Mouse (Mus musculus) kidney, embryonic 14.5 days (tissue): ENCODE data around the gene Snrpe. TPM values are rescaled to one million over a fixed set of nuclear protein-coding genes. Genes with fewer than 3 reads are reported as not detected.

Experiments used
- ATAC-seq: fragments of 200-750 bp; cut with Nextera tagmentation; 2 replicates; pipeline ENCODE4 v1.8.0; 2017; ENCODE audit warnings: moderate number of reproducible peaks, mild to moderate bottlenecking, moderate TSS enrichment, moderate library complexity; ENCODE audit not compliant: low FRiP score, low TSS enrichment
- H3K27ac ChIP-seq: fragments of 300-500 bp; sonication (generic); 2 replicates; pipeline ENCODE4 v1.5.1; 2014; ENCODE audit warnings: low read depth, mild to moderate bottlenecking, low read length, moderate library complexity, mixed read lengths
- H3K27me3 ChIP-seq: fragments of 300-500 bp; sonication (generic); 2 replicates; pipeline ENCODE4 v1.6.1; 2014; ENCODE audit warnings: mild to moderate bottlenecking, low read length; ENCODE audit not compliant: control insufficient read depth, insufficient read depth
- H3K36me3 ChIP-seq: fragments of 300-500 bp; sonication (generic); 2 replicates; pipeline ENCODE4 v1.6.1; 2014; ENCODE audit warnings: low read length, mixed read lengths; ENCODE audit not compliant: control insufficient read depth, insufficient read depth
- H3K4me1 ChIP-seq: fragments of 300-500 bp; sonication (generic); 2 replicates; pipeline ENCODE4 v1.6.1; 2014; ENCODE audit warnings: low read length, mixed read lengths; ENCODE audit not compliant: control insufficient read depth, insufficient read depth
- H3K4me2 ChIP-seq: fragments of 300-500 bp; sonication (generic); replicated peaks from 2 replicates; pipeline ENCODE4 v1.6.1; 2014; ENCODE audit warnings: low read depth, mild to moderate bottlenecking, low read length
- H3K4me3 ChIP-seq: fragments of 300-500 bp; sonication (generic); 2 replicates; pipeline ENCODE4 v1.5.1; 2014; ENCODE audit warnings: mild to moderate bottlenecking, low read length
- H3K9ac ChIP-seq: fragments of 300-500 bp; sonication (generic); 2 replicates; pipeline ENCODE4 v1.6.1; 2014; ENCODE audit warnings: low read depth, mild to moderate bottlenecking, low read length, moderate library complexity
- H3K9me3 ChIP-seq: fragments of 300-500 bp; sonication (generic); 2 replicates; pipeline ENCODE4 v1.6.1; 2016; ENCODE audit warnings: low read length; ENCODE audit not compliant: control insufficient read depth
- WGBS: fragments of 180-500 bp; shearing (Covaris S2); extraction: QIAGEN DNeasy Blood & Tissue Kit; methylation state at CpG from one replicate; pipeline ENCODE4 v1.1.7; 2014; 5-methylcytosine and 5-hydroxymethylcytosine counted together
- polyA plus RNA-seq: library from polyadenylated mRNA; unstranded; fragments of >200 nt; fragmentation: Nextera tagmentation; extraction: Ambion mirVana; gene quantifications from 2 replicates; pipeline ENCODE4 v1.2.1, GENCODE M21; 2014

The Snrpe gene
- polyA plus RNA-seq: 818 and 1,095 TPM in 2 replicates

- Histone ChIP-seq H3K9ac (peak within 1 kb of the TSS; percentile 86), H3K27ac (peak within 1 kb of the TSS; percentile 77), H3K36me3 (peaks cover 39% of the 10 kb centered on the region), H3K4me1 (no peaks in the 10 kb centered on the region; the same call in 1 of the 2 replicates), H3K9me3 (no peaks in the 10 kb centered on the region), H3K27me3 (no peaks in the 10 kb centered on the region), H3K4me3 (peak within 1 kb of the TSS; percentile 72), H3K4me2 (peak within 1 kb of the TSS; percentile 48)
- ATAC-seq: peak; percentile 97
- WGBS: under 1% methylated on average over 73 of the region's 73 CpGs
These were observed at the start of gene Snrpe for GRCm38 (mm10) chr1:133609771-133610502. Gene Snrpe (minus strand): TSS chr1:133610291.

DNA sequence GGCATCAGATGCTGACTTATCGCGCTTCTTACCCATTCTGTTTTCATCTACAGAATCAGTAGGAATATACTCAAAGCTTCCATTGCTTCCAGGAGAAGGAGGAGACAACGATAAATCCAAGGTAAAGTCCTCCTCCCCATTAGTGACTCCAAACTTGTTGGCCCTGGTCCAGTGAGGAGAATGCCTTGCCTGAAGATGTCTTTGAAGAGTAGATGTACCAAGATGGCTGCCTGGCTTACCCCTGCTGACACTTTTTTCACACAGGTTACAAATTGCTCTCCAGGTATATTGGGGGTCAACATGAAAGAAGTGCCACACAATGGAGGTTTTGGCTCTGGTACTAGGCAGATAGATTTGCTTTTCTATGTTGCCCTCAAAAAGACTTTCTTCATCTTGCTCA lies 48.8 kb upstream of the Snrpe start:
- 86% methylated on average over 3 of the region's 3 CpGs for WGBS
- H3K4me2 ChIP-seq: no peak overlapping the region

DNA sequence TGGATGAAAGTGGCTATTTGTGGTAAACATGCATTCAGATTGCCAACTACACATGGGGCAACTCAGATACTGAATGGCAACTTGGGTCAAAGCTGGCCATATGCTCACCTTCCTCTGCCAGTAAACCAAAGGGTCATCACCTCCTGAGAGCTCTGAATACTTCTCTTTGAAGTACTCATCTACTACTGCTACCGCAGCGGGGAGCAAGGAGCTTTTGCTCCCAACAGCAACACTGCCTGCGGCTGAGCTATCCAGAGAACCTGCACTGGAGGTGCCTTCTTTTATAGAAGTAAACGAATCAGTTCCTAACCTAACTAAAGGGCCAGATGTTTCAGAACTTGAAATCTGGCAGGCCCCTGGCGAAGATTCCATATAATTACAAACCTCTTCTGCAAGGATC lies 46.7 kb upstream of the Snrpe start:
- Histone ChIP-seq H3K4me1 (peaks cover 17% of the 10 kb centered on the region), H3K9me3 (no peaks in the 10 kb centered on the region), H3K9ac (no peak overlapping the region), H3K4me2 (no peak overlapping the region), H3K27ac (no peak overlapping the region), H3K27me3 (no peaks in the 10 kb centered on the region), H3K36me3 (peaks cover 36% of the 10 kb centered on the region), H3K4me3 (no peak overlapping the region)
- WGBS: 24% methylated on average over 5 of the region's 5 CpGs
- ATAC-seq: no peak

More for the DNA sequence above, 48.8 kb upstream of the Snrpe start:
- Histone ChIP-seq H3K9me3 (no peaks in the 10 kb centered on the region), H3K4me1 (peaks cover 17% of the 10 kb centered on the region), H3K36me3 (peaks cover 25% of the 10 kb centered on the region), H3K27ac (no peak overlapping the region), H3K9ac (no peak overlapping the region), H3K4me3 (no peak overlapping the region), H3K27me3 (no peaks in the 10 kb centered on the region)
- no peak for ATAC-seq

- H3K9ac ChIP-seq: no peak overlapping the region
- no peaks in the 10 kb centered on the region for H3K27me3 ChIP-seq
- H3K4me3 ChIP-seq: no peak overlapping the region
- no peak overlapping the region for H3K27ac ChIP-seq
- no peak overlapping the region for H3K4me2 ChIP-seq
- 93% methylated on average over 1 of the region's 1 CpGs for WGBS
- no peaks in the 10 kb centered on the region; the same call in 1 of the 2 replicates for H3K4me1 ChIP-seq
- H3K36me3 ChIP-seq: peaks cover 44% of the 10 kb centered on the region
- no peak for ATAC-seq
- H3K9me3 ChIP-seq: no peaks in the 10 kb centered on the region
These were observed 42.9 kb upstream of the Snrpe start for GRCm38 (mm10) chr1:133653033-133653432.

DNA sequence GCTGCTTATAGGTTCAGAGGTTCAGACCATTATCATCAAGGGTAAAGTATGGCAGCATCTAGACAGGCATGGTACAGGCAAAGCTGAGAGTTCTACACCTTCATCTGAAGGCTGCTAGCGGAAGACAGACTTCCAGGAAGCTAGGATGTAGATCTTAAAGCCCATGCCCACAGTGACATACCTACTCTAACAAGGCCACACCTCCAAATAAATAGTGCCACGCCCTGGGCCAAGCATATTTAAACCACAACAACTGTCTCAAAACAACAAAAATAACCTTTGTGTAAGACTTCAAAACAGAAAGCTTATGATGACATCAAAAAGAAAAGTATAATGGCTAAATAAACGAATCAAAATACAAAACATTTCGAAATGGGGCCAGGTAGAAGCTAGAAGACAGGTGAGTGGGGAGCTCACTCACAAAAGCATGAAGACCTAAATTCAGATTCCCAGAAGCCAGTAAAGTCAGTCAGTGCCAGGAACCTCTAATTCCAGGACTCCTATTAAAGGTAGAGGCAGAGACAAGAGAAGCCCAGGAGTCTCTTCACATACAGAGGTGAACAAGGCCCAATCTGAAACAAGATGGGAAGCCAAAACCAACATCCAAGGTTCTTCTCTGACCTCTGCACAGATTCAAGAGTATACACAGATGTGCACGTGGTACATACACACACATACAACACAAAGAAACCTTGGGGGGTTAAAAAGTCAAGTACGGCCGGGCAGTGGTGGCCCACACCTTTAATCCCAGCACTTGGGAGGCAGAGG lies 40.4 kb upstream of the Snrpe start:
- no peak overlapping the region for H3K4me3 ChIP-seq
- no peaks in the 10 kb centered on the region for H3K9me3 ChIP-seq
- no peak overlapping the region for H3K9ac ChIP-seq
- H3K36me3 ChIP-seq: peaks cover 57% of the 10 kb centered on the region
- ATAC-seq: no peak
- H3K27ac ChIP-seq: no peak overlapping the region
- no peak overlapping the region for H3K4me2 ChIP-seq
- H3K27me3 ChIP-seq: no peaks in the 10 kb centered on the region
- H3K4me1 ChIP-seq: no peaks in the 10 kb centered on the region
- WGBS: 95% methylated on average over 7 of the region's 7 CpGs

DNA sequence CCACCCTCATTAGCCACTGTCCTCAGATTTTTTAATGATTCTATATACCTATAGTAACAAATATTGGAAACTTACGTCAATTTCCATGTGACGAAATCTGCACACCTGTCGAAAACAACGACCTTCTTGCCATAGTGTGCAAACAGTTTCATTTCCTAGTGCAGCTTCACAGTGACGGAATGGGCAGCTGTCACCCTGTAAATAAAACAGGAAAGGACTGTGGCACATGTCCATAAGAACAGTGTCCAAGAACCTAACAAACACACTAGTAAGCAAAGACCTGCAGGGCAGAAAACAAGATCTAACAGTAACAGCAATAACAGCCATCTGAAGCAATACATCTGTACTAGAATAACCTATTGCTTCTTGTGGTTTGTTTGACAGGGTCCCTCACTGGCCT lies 35.6 kb upstream of the Snrpe start:
- H3K27me3 ChIP-seq: no peaks in the 10 kb centered on the region
- no peak for ATAC-seq
- no peak overlapping the region for H3K27ac ChIP-seq
- peaks cover 81% of the 10 kb centered on the region for H3K36me3 ChIP-seq
- H3K4me3 ChIP-seq: no peak overlapping the region
- no peak overlapping the region for H3K4me2 ChIP-seq
- H3K9ac ChIP-seq: no peak overlapping the region
- H3K4me1 ChIP-seq: no peaks in the 10 kb centered on the region
- H3K9me3 ChIP-seq: no peaks in the 10 kb centered on the region
- WGBS: 94% methylated on average over 5 of the region's 5 CpGs

DNA sequence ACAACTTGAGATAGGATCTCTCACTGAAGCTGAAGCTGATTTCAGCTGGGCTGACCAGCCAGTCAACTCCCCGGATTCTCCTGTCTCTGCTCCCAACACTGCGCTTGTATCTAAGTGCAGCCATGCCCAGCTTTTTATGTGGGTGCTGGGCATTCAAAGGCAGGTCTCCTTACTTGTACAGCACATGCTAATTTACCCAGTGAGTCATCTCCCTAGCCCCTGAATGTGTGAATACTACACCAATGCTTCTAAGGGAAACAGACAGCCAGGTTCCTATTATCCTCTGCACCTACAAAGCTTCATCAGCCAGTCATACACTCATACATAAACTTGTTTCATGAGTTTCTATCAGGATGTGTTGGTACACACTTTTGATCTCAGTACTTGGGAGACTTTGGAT lies 31.1 kb upstream of the Snrpe start:
- H3K4me1 ChIP-seq: no peaks in the 10 kb centered on the region
- WGBS: 89% methylated on average over 2 of the region's 2 CpGs
- H3K27ac ChIP-seq: no peak overlapping the region
- H3K4me2 ChIP-seq: no peak overlapping the region
- no peaks in the 10 kb centered on the region for H3K9me3 ChIP-seq
- no peaks in the 10 kb centered on the region for H3K27me3 ChIP-seq
- H3K9ac ChIP-seq: no peak overlapping the region
- ATAC-seq: no peak
- H3K36me3 ChIP-seq: peaks cover 96% of the 10 kb centered on the region
- H3K4me3 ChIP-seq: no peak overlapping the region

DNA sequence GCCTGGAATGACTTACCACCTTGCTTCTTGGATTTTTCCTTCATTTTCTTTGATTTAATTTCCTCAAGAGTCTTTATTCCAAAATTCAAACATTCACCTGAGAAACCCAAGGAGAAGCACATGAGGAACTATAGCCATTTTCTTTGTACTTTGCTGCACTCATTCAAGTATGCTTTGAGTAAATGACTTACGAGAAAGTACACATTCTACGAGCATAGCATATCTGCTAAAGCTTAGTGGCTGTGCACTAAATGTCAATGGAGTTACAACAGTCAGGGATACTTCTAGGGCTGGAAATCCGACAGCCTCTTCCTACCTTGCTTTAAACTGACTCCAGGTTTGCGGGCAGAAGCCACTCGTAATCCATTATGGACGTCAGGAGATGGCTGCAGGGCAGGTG lies 28.4 kb upstream of the Snrpe start:
- Histone ChIP-seq H3K36me3 (peaks cover 92% of the 10 kb centered on the region), H3K27ac (no peak overlapping the region)
- 91% methylated on average over 6 of the region's 6 CpGs for WGBS

DNA sequence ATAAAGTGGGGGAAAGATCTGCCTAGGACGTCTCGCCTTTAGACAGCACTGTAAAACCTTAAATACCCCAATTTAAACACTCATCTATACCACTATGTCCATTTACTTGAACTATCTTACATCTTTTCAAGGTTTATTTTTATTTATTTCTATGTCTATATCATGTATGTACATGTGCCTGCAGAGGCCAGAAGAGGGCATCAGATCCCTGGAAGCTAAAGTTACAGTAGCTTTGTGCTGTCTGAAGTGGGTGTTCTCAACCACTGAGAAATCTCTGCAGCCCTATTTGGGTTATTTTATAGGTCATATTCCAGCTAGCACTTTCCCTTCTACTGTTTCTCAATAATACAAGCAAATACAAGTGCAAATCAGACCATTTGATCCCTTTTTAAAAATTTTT lies 22.1 kb upstream of the Snrpe start:
- 80% methylated on average over 2 of the region's 2 CpGs for WGBS
- H3K4me2 ChIP-seq: no peak overlapping the region
- ATAC-seq: no peak

More for the DNA sequence above, 28.4 kb upstream of the Snrpe start:
- no peaks in the 10 kb centered on the region for H3K4me1 ChIP-seq
- no peaks in the 10 kb centered on the region for H3K9me3 ChIP-seq
- no peaks in the 10 kb centered on the region for H3K27me3 ChIP-seq
- H3K9ac ChIP-seq: no peak overlapping the region
- H3K4me2 ChIP-seq: no peak overlapping the region
- no peak overlapping the region for H3K4me3 ChIP-seq
- no peak for ATAC-seq

More for the DNA sequence above, 22.1 kb upstream of the Snrpe start:
- Histone ChIP-seq H3K36me3 (peaks cover 93% of the 10 kb centered on the region), H3K4me1 (no peaks in the 10 kb centered on the region), H3K9ac (no peak overlapping the region), H3K9me3 (no peaks in the 10 kb centered on the region), H3K27me3 (no peaks in the 10 kb centered on the region), H3K4me3 (no peak overlapping the region), H3K27ac (no peak overlapping the region)
